Mouse (Mus musculus) thymus, adult 2 months (tissue): Measurements from ENCODE around the gene Gbp2.

Experiments used
- CTCF ChIP-seq: fragments of 200-500 bp; IDR thresholded peaks from 2 replicates; pipeline ENCODE4 v1.5.1; 2012; ENCODE audit warnings: mild to moderate bottlenecking, control low read depth, low read length, moderate library complexity, borderline replicate concordance; ENCODE audit not compliant: control insufficient read depth, poor library complexity, insufficient read depth; ENCODE audit errors: extremely low read depth
- POLR2A ChIP-seq: fragments of 200-500 bp; IDR thresholded peaks from 2 replicates; pipeline ENCODE4 v1.6.1; 2012; ENCODE audit warnings: mild to moderate bottlenecking, low read length, control low read depth, moderate library complexity; ENCODE audit not compliant: control insufficient read depth, poor library complexity, insufficient read depth; ENCODE audit errors: extremely low read depth

DNA sequence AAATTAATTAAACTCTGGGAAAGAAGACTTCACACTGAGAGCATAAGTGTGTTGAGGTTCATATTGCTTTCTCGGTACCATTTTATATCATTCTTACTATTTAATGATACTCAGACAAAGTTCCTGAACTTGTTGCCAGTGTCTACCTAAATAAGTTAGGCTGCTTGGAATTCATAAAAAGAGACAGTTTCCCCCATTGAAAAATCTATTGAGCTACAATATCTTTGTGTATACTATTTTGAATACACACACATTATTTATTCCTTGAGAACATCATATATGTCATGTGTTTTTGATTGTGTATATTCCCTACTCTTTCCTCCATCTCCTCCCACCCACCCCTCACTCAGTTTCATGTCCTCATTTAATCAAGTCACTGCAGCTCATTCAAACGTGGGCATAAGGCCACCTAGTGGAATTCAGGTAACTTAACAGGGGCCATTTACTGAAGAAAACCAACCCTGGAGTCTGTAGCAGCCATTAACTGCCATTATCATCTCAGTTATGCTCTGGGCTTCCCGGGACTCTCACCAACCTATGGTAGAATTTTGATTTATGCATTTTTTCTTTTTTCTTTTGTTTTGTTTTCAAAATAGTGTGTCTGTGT is 657 bp downstream of the Gbp2 start:
- no peak for TF ChIP-seq CTCF
- no peak for TF ChIP-seq POLR2A
